Mouse (Mus musculus): ENCODE results near the gene Angptl7. TPM values are rescaled to one million over a fixed set of nuclear protein-coding genes. Genes with fewer than 3 reads are reported as not detected.

Gene Angptl7
- polyA plus RNA-seq, 1 experiment = 0.37 TPM

DNA sequence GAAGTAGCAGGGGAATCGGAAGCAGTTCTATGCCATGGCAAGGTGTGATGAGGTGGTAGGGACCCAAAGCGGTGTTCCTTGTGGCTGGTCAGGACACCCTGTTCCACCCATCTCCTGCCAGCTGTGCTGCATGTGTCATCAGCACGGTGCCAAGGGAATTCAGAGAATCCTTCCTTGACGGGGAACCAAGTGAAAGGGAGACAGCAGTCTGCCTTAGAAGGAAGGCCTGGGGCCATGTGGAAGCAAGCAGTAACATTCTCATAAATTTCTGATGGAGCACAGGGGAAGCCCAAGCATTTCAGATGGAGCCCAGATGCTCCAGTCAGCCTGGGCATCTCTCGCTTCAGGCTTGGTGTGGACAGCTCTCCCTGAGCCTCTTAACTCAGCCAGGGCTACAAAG is 7.3 kb upstream of the Angptl7 start:
- TF ChIP-seq EP300 (IDR thresholded peaks at IDR 0.05; ENCODE audit: insufficient read depth, low read depth, low read length) (no peak), POLR2A (IDR thresholded peaks at IDR 0.05; ENCODE audit: insufficient read depth, low read length) (no peak), CTCF (IDR thresholded peaks at IDR 0.05; ENCODE audit: low read depth, low read length) (no peak)
- Histone ChIP-seq H3K36me3 (ENCODE audit: control insufficient read depth, insufficient read depth, low read length, poor library complexity, severe bottlenecking) (no peaks in the 10 kb centered on the region), H3K9me3 (replicated peaks; ENCODE audit: control insufficient read depth, insufficient read depth, low read length, poor library complexity, severe bottlenecking) (no peaks in the 10 kb centered on the region), H3K4me3 (ENCODE audit: low read depth, low read length) (no peak overlapping the region), H3K27me3 (ENCODE audit: control insufficient read depth, insufficient read depth, low read length, poor library complexity, severe bottlenecking) (no peaks in the 10 kb centered on the region), H3K4me1 (ENCODE audit: control insufficient read depth, insufficient read depth, low read length) (no peaks in the 10 kb centered on the region), H3K9ac (ENCODE audit: low read depth, poor library complexity, severe bottlenecking) (no peak overlapping the region), H3K27ac (ENCODE audit: insufficient read depth, low read length) (no peak overlapping the region)

DNA sequence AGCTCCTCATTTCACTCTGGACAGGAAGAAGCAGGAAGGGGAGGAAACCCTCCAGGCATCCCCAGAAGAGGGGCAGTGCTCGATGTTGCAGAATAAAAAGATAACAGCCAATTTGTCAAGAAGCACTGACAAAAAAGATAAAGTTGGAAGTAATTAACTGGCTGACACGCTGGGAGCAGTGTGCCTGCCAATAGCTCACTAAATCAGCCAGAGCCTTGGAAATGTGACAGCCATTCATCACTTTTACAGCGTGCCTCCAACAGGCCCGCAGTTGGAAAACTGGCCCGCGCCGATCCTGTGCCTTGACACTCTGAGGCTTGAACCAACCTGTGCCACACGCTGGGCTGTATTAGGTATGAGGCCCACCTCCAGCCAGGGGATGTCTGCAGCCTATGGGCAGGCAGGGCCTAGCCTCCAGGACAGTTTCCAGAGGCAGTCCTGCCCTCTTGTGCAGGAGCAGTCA is 4.3 kb upstream of the Angptl7 start:
- no peak for TF ChIP-seq POLR2A (IDR thresholded peaks at IDR 0.05; ENCODE audit: insufficient read depth, low read length)
- no peak for TF ChIP-seq CTCF (IDR thresholded peaks at IDR 0.05; ENCODE audit: low read depth, low read length)
- no peak for TF ChIP-seq EP300 (IDR thresholded peaks at IDR 0.05; ENCODE audit: insufficient read depth, low read depth, low read length)
- Histone ChIP-seq H3K9ac (ENCODE audit: low read depth, poor library complexity, severe bottlenecking) (no peak overlapping the region), H3K4me1 (ENCODE audit: control insufficient read depth, insufficient read depth, low read length) (no peaks in the 10 kb centered on the region), H3K4me3 (ENCODE audit: low read depth, low read length) (no peak overlapping the region), H3K9me3 (replicated peaks; ENCODE audit: control insufficient read depth, insufficient read depth, low read length, poor library complexity, severe bottlenecking) (no peaks in the 10 kb centered on the region), H3K27me3 (ENCODE audit: control insufficient read depth, insufficient read depth, low read length, poor library complexity, severe bottlenecking) (no peaks in the 10 kb centered on the region), H3K36me3 (ENCODE audit: control insufficient read depth, insufficient read depth, low read length, poor library complexity, severe bottlenecking) (no peaks in the 10 kb centered on the region), H3K27ac (ENCODE audit: insufficient read depth, low read length) (no peak overlapping the region)

DNA sequence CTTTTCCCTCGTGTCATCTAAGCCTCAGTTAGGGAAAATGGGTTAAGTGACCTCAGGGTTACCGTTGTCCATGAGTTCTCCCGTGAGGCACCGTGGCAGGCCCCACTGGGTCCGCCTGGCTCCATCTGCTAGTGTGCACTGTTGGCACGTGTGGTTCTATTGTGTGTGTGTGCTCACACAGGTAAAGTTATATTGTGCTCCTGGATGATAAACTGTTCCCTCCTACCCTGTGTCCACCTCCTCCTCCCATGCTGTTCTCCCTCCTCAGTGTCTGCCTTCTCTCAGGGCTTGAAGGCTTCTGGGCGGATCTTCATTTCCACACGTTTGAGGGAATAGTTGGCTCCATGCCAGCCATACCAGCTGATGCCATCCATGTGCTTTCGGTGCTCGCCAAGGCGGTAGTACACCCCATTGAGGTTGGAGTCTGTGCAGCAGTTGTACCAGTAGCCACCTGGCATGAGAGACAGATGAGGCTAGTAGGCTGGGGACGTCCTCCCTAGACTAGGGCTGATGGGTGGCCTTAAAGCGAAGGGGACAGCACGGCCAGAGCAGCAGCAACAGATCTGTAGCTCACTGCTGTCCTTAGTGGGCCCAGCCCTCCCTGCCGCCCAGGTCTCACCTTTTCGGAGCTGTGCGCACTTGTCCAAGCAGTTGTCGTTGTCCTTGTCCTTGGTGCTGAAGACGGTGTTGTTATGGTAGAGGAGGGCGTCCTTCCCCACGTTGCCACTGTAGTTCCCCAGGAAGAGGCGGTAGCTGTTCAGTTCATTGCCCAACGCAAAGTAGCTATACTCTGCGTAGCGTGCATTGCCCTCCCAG is 4.2 kb downstream of the Angptl7 start:
- no peaks in the 10 kb centered on the region for H3K4me1 ChIP-seq (ENCODE audit: control insufficient read depth, insufficient read depth, low read length)
- no peaks in the 10 kb centered on the region for H3K27me3 ChIP-seq (ENCODE audit: control insufficient read depth, insufficient read depth, low read length, poor library complexity, severe bottlenecking)
- no peak overlapping the region for H3K9ac ChIP-seq (ENCODE audit: low read depth, poor library complexity, severe bottlenecking)
- no peak for TF ChIP-seq CTCF (IDR thresholded peaks at IDR 0.05; ENCODE audit: low read depth, low read length)
- no peak for TF ChIP-seq EP300 (IDR thresholded peaks at IDR 0.05; ENCODE audit: insufficient read depth, low read depth, low read length)
- no peak for TF ChIP-seq POLR2A (IDR thresholded peaks at IDR 0.05; ENCODE audit: insufficient read depth, low read length)
- 0 out of 2 replicates have a peak, but pooled peaks cover 2% of the 10 kb centered on the region for H3K36me3 ChIP-seq (ENCODE audit: control insufficient read depth, insufficient read depth, low read length, poor library complexity, severe bottlenecking)
- H3K9me3 ChIP-seq (replicated peaks; ENCODE audit: control insufficient read depth, insufficient read depth, low read length, poor library complexity, severe bottlenecking) = no peaks in the 10 kb centered on the region
- no peak overlapping the region for H3K4me3 ChIP-seq (ENCODE audit: low read depth, low read length)
- H3K27ac ChIP-seq (ENCODE audit: insufficient read depth, low read length) = no peak overlapping the region

DNA sequence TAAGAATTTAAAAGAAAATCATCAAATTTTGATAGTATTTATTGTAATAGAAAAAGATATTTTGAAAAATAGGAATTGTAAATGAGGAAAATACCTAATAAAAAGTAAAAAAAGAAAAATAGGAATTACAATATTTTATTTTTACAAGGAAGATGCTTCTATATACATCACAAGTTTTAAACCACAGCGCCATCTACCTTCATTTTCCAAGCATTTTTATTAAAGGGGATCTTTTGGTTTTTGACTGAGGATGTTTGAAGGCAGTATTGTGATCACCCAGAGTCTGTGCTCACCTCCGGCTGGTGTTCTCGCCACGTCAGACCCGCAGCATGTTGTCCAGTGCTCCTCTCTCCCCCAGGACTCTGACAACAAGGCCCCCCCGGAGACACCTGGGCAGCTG is 5.1 kb downstream of the Angptl7 start:
- Histone ChIP-seq H3K9me3 (replicated peaks; ENCODE audit: control insufficient read depth, insufficient read depth, low read length, poor library complexity, severe bottlenecking) (no peaks in the 10 kb centered on the region), H3K4me1 (ENCODE audit: control insufficient read depth, insufficient read depth, low read length) (no peaks in the 10 kb centered on the region), H3K4me3 (ENCODE audit: low read depth, low read length) (no peak overlapping the region), H3K27ac (ENCODE audit: insufficient read depth, low read length) (no peak overlapping the region), H3K9ac (ENCODE audit: low read depth, poor library complexity, severe bottlenecking) (no peak overlapping the region), H3K36me3 (ENCODE audit: control insufficient read depth, insufficient read depth, low read length, poor library complexity, severe bottlenecking) (0 out of 2 replicates have a peak, but pooled peaks cover 2% of the 10 kb centered on the region), H3K27me3 (ENCODE audit: control insufficient read depth, insufficient read depth, low read length, poor library complexity, severe bottlenecking) (no peaks in the 10 kb centered on the region)
- TF ChIP-seq EP300 (IDR thresholded peaks at IDR 0.05; ENCODE audit: insufficient read depth, low read depth, low read length) = no peak
- TF ChIP-seq CTCF (IDR thresholded peaks at IDR 0.05; ENCODE audit: low read depth, low read length) = no peak
- TF ChIP-seq POLR2A (IDR thresholded peaks at IDR 0.05; ENCODE audit: insufficient read depth, low read length) = no peak

DNA sequence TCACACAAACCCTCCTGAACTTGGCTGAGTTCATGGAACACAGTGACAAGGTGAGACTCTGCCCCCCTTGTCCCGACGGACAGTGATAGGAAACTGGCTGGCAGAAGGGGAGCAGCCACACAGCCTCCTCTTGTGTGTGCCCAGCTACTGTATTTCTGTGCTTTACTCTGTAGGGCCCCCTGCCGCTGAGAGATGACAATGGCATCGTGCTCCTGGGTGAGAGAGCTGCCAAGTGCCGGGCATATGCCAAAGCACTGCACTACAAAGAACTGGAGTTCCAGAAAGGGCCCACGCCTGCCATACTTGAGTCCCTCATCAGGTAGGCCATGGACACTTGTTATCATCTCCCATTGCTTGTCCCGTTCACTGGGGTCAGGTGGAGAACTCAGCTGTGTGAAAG is 8.8 kb downstream of the Angptl7 start:
- Histone ChIP-seq H3K4me1 (ENCODE audit: control insufficient read depth, insufficient read depth, low read length) (no peaks in the 10 kb centered on the region), H3K36me3 (ENCODE audit: control insufficient read depth, insufficient read depth, low read length, poor library complexity, severe bottlenecking) (peaks cover 19% of the 10 kb centered on the region), H3K27me3 (ENCODE audit: control insufficient read depth, insufficient read depth, low read length, poor library complexity, severe bottlenecking) (no peaks in the 10 kb centered on the region), H3K27ac (ENCODE audit: insufficient read depth, low read length) (no peak overlapping the region), H3K9ac (ENCODE audit: low read depth, poor library complexity, severe bottlenecking) (no peak overlapping the region), H3K4me3 (ENCODE audit: low read depth, low read length) (no peak overlapping the region), H3K9me3 (replicated peaks; ENCODE audit: control insufficient read depth, insufficient read depth, low read length, poor library complexity, severe bottlenecking) (no peaks in the 10 kb centered on the region)
- TF ChIP-seq CTCF (IDR thresholded peaks at IDR 0.05; ENCODE audit: low read depth, low read length) (no peak), POLR2A (IDR thresholded peaks at IDR 0.05; ENCODE audit: insufficient read depth, low read length) (no peak), EP300 (IDR thresholded peaks at IDR 0.05; ENCODE audit: insufficient read depth, low read depth, low read length) (no peak)

DNA sequence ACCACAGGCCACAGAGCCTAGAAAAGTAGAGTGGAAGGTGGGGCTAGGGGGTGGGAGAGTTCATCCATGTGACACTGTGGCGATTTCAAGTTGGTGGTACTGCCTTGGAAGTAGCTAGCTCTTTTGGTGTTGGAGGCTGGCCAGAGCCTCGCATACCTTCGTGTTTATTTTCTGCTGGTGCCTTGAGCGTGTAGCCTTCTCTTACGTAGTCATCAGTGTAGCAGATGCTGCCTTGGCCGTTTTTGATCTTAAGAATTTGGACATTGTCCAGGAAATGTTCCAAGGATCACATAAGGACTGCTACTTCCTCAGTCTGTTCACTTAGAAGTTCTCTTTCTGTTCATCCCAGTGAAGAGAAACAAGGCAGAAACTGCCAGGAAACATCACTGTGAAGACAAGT is 9.8 kb downstream of the Angptl7 start:
- Histone ChIP-seq H3K4me3 (ENCODE audit: low read depth, low read length) (no peak overlapping the region), H3K27ac (ENCODE audit: insufficient read depth, low read length) (no peak overlapping the region), H3K36me3 (ENCODE audit: control insufficient read depth, insufficient read depth, low read length, poor library complexity, severe bottlenecking) (peaks cover 28% of the 10 kb centered on the region), H3K9me3 (replicated peaks; ENCODE audit: control insufficient read depth, insufficient read depth, low read length, poor library complexity, severe bottlenecking) (no peaks in the 10 kb centered on the region), H3K4me1 (ENCODE audit: control insufficient read depth, insufficient read depth, low read length) (no peaks in the 10 kb centered on the region), H3K27me3 (ENCODE audit: control insufficient read depth, insufficient read depth, low read length, poor library complexity, severe bottlenecking) (no peaks in the 10 kb centered on the region), H3K9ac (ENCODE audit: low read depth, poor library complexity, severe bottlenecking) (no peak overlapping the region)
- TF ChIP-seq POLR2A (IDR thresholded peaks at IDR 0.05; ENCODE audit: insufficient read depth, low read length) (no peak), EP300 (IDR thresholded peaks at IDR 0.05; ENCODE audit: insufficient read depth, low read depth, low read length) (no peak), CTCF (IDR thresholded peaks at IDR 0.05; ENCODE audit: low read depth, low read length) (no peak)

Data from ES-Bruce4 (cell line).